Mouse (Mus musculus) forebrain, embryonic 15.5 days (tissue): ENCODE measurements at regions not wholly inside any gene's neighbourhood (a gene's known extent, or its start where the extent isn't known, plus 50 kb on each side); places are given as distances from the start of the nearest gene placed in this dataset.

Source experiments
- ATAC-seq: fragments of 200-750 bp; cut with Nextera tagmentation; replicated peaks from 2 replicates; pipeline ENCODE4 v1.8.0; 2017; ENCODE audit warnings: mild to moderate bottlenecking, moderate TSS enrichment, moderate library complexity
- H3K27ac ChIP-seq: fragments of 300-500 bp; sonication (generic); replicated peaks from 2 replicates; pipeline ENCODE4 v1.5.1; 2015; ENCODE audit warnings: mild to moderate bottlenecking, inconsistent platforms
- H3K27me3 ChIP-seq: fragments of 300-500 bp; sonication (generic); 2 replicates; pipeline ENCODE4 v1.6.1; 2015; ENCODE audit warnings: inconsistent platforms
- H3K36me3 ChIP-seq: fragments of 300-500 bp; sonication (generic); 2 replicates; pipeline ENCODE4 v1.6.1; 2015; ENCODE audit warnings: mild to moderate bottlenecking, inconsistent platforms
- H3K4me1 ChIP-seq: fragments of 300-500 bp; sonication (generic); 2 replicates; pipeline ENCODE4 v1.6.1; 2015; ENCODE audit warnings: inconsistent platforms
- H3K4me2 ChIP-seq: fragments of 300-500 bp; sonication (generic); replicated peaks from 2 replicates; pipeline ENCODE4 v1.6.1; 2015; ENCODE audit warnings: mild to moderate bottlenecking, inconsistent platforms
- H3K4me3 ChIP-seq: fragments of 300-500 bp; sonication (generic); 2 replicates; pipeline ENCODE4 v1.5.1; 2015; ENCODE audit warnings: mild to moderate bottlenecking, inconsistent platforms
- H3K9ac ChIP-seq: fragments of 300-500 bp; sonication (generic); replicated peaks from 2 replicates; pipeline ENCODE4 v1.6.1; 2015; ENCODE audit warnings: mild to moderate bottlenecking, inconsistent platforms
- H3K9me3 ChIP-seq: fragments of 300-500 bp; sonication (generic); 2 replicates; pipeline ENCODE4 v1.6.1; 2016; ENCODE audit warnings: inconsistent platforms
- WGBS: fragments of 180-500 bp; shearing (Covaris S2); methylation state at CpG from one replicate; pipeline ENCODE4 v1.1.7; 2015; ENCODE audit warnings: mixed read lengths; 5-methylcytosine and 5-hydroxymethylcytosine counted together

DNA sequence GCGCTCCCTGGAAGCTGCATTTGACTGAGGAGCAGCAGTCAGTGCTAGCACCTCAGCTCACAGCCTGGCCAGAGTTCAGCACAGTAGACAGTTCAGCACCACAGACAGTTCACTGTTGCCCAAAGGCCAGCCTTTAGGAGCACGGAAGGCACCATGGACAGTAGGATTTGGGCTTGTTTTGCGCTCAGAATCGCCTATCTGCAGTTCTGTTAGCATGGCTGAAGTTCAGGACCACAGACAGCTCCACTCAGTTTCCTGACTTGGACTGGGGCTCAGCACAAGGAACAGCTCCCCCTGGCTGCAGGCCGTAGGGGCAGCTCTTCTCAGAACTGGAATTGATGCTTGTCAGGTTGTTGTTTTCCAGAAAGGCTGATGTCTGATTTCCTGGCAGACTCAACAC is 313.6 kb downstream of the Tcerg1l start:
- Histone ChIP-seq H3K9me3 (no peaks in the 10 kb centered on the region), H3K27ac (no peak overlapping the region), H3K4me2 (no peak overlapping the region), H3K4me1 (no peaks in the 10 kb centered on the region), H3K4me3 (no peak overlapping the region), H3K27me3 (no peaks in the 10 kb centered on the region), H3K36me3 (no peaks in the 10 kb centered on the region), H3K9ac (no peak overlapping the region)
- WGBS, result 17% methylated on average over 5 of the region's 5 CpGs
- ATAC-seq, result no peak

DNA sequence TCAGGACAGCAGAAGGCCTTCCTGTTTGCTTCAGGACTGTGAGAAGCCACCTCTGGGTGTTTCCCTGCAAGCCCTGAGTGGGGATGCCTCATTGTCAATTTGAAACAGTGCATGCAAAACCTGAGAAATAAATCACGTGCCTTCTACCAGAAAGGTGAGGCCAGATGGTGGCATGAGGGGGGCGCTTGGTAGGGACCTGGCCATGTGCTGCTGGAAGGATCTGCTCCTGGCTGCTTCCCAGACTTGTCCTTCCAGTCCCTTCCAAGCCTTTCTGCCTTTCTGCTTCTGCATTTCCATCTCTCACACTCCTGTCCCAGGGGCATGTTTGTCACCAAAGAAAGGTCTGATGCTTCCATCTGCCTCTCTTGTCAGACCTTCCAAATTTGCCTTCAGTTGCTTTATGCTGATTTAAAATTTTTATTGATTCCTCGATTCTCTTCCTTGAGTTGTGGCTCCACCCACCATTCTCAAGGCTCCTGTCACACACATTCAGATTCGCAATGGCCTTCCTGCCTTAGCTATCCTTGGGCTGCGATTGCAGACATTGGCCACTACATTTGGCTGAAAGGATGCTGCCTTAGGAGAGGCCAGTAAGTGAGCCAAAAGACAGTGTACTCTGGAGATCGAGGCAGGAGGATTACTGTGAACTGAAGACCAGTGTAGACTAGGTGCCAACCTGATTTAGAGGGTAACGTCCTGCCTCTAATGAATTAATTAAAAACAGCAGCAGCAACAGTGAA is 289.9 kb downstream of the Tcerg1l start:
- 67% methylated on average over 7 of the region's 7 CpGs for WGBS
- Histone ChIP-seq H3K9me3 (no peaks in the 10 kb centered on the region), H3K4me1 (no peaks in the 10 kb centered on the region), H3K27ac (no peak overlapping the region), H3K36me3 (no peaks in the 10 kb centered on the region), H3K27me3 (no peaks in the 10 kb centered on the region), H3K4me3 (no peak overlapping the region), H3K9ac (no peak overlapping the region), H3K4me2 (no peak overlapping the region)
- ATAC-seq, result no peak

DNA sequence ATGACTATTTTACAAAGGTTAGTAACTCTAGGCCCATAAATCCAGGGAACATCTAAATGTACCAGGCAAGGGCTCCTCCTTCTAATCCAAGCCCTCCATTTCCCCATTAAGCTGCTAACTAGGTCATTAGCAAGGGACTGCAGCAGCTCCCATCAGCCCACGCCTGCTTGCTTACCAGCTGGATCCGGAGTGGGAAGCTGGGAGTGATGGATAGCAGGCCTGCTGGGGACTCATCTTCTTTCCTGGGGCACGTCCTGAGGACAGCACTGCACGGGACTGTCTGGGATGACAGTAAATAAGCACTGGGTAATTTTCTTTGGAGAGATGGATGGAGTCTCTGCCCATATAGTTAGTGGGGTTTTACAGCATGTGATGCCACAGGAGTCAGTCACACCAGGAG is 276.0 kb downstream of the Tcerg1l start:
- no peaks in the 10 kb centered on the region for H3K9me3 ChIP-seq
- no peak for ATAC-seq
- H3K27me3 ChIP-seq, result no peaks in the 10 kb centered on the region
- H3K27ac ChIP-seq, result no peak overlapping the region
- H3K36me3 ChIP-seq, result no peaks in the 10 kb centered on the region
- 0 out of 2 replicates have a peak, but pooled peaks cover 5% of the 10 kb centered on the region for H3K4me1 ChIP-seq
- 16% methylated on average over 4 of the region's 4 CpGs for WGBS
- no peak overlapping the region for H3K9ac ChIP-seq
- no peak overlapping the region for H3K4me3 ChIP-seq
- H3K4me2 ChIP-seq, result no peak overlapping the region

DNA sequence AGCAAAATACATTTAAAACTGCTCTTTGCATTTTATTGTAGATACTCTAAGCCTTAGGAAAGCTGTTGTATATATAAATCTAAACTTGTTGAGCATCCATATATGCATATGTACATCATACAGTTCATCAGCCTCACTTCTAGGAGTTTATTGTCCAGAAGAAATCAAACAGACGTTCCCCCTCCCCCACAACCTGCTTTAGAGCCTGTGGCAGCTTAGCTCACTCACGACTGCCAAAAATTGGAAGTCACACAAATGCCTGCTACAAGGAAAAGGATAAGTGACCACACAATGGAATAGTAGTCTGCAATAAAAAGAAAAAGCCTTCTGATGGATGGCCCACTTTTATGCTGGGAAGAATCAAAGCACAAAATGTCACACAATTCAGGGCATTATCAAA is 267.8 kb downstream of the Tcerg1l start:
- H3K4me3 ChIP-seq, result no peak overlapping the region
- 34% methylated on average over 2 of the region's 2 CpGs for WGBS

DNA sequence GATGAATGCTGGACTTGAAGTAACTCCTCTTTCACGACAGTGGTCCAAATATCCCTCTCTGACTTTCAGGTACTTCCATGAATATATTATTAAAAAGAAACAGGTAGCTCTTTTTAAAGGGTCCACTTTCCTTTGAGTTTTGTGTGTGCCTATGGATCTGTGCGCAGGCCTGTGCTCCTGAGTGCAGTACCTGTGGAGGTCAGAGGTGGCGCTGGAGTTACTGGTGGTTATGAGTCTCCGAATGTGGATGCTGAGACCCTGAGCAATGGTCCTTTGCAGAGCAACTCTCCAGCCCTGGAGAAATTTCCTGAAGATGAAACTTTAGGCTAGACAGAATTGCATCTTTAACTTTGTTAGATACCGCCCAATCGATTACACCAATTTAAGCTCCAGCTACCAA is 264.1 kb downstream of the Tcerg1l start:
- Histone ChIP-seq H3K4me2 (no peak overlapping the region), H3K27me3 (no peaks in the 10 kb centered on the region), H3K4me1 (no peaks in the 10 kb centered on the region), H3K27ac (no peak overlapping the region), H3K36me3 (no peaks in the 10 kb centered on the region), H3K9me3 (no peaks in the 10 kb centered on the region), H3K4me3 (no peak overlapping the region), H3K9ac (no peak overlapping the region)
- 94% methylated on average over 6 of the region's 6 CpGs for WGBS
- no peak for ATAC-seq

More for the DNA sequence above, 267.8 kb downstream of the Tcerg1l start:
- Histone ChIP-seq H3K9ac (no peak overlapping the region), H3K4me1 (no peaks in the 10 kb centered on the region), H3K27me3 (no peaks in the 10 kb centered on the region), H3K27ac (no peak overlapping the region), H3K36me3 (no peaks in the 10 kb centered on the region), H3K4me2 (no peak overlapping the region), H3K9me3 (no peaks in the 10 kb centered on the region)
- ATAC-seq, result no peak

DNA sequence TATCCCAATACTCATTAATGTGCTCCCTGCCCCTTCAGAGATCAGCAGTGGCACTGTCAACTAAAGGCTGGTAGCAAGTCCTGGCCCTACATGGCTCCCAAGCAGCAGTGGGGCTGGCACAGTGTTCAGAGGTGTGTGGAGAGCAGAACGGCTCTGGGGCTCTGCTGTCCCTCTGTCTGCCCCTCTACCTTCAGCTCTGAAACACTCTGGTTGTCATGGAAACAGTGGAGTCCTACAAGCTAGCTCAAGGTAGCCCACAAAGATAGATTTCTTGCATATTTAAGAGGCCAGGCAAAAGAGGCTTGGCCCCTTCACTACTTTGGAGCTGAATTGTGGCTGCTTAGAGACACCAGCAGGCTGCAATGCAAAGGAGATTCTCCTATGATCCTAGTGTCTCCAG is 259.6 kb downstream of the Tcerg1l start:
- WGBS, result 54% methylated on average over 1 of the region's 1 CpGs
- no peak overlapping the region for H3K27ac ChIP-seq

DNA sequence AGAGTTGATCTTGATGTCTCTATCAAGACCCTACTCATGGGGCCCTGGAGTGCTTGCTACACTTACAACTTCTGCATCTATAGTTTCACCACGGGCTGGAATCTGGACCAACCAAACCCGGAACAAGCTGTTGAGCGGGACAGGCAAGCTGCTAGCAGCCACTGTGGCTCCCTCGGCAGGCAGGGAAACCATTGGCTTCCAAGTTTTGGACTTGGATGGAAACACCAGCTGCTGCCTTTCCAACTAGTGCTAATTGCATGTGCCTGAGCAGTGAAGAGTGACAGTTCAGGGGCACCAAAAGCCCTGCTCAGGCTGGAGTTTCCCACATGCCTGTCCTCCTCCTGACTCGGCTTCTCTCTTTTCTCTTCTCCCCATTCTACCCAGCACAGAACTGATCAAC is 257.8 kb downstream of the Tcerg1l start:
- 69% methylated on average over 5 of the region's 5 CpGs for WGBS

More for the DNA sequence above, 259.6 kb downstream of the Tcerg1l start:
- Histone ChIP-seq H3K9me3 (no peaks in the 10 kb centered on the region), H3K27me3 (no peaks in the 10 kb centered on the region), H3K9ac (no peak overlapping the region), H3K4me3 (no peak overlapping the region), H3K36me3 (no peaks in the 10 kb centered on the region), H3K4me2 (no peak overlapping the region), H3K4me1 (no peaks in the 10 kb centered on the region)
- ATAC-seq, result no peak

DNA sequence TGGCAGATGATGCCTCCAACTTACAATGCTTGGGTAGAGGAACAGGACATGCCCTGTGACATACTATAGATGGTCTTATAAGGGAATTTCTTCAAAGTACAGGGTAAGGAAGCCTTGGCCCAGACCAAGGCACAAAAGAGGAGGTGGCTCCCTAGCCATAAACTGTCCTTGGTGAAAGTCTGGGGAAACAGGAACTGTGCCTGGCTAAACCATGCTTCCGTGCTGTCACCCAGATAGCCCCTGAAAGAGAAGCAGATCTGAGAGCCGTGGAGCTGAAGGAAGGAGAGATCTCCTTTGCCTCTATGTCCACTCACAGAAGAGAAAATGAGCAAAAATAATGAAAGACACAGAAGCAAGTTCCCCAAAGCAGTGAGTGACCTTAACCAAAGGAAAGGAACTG is 248.0 kb downstream of the Tcerg1l start:
- no peak overlapping the region for H3K27ac ChIP-seq
- no peak for ATAC-seq
- no peak overlapping the region for H3K4me2 ChIP-seq
- H3K9me3 ChIP-seq, result no peaks in the 10 kb centered on the region
- H3K27me3 ChIP-seq, result no peaks in the 10 kb centered on the region
- no peak overlapping the region for H3K4me3 ChIP-seq
- H3K36me3 ChIP-seq, result no peaks in the 10 kb centered on the region
- no peak overlapping the region for H3K9ac ChIP-seq
- no peaks in the 10 kb centered on the region for H3K4me1 ChIP-seq
- WGBS, result 93% methylated on average over 2 of the region's 2 CpGs

More for the DNA sequence above, 257.8 kb downstream of the Tcerg1l start:
- no peak overlapping the region for H3K4me3 ChIP-seq
- ATAC-seq, result no peak
- no peaks in the 10 kb centered on the region for H3K9me3 ChIP-seq
- no peaks in the 10 kb centered on the region for H3K36me3 ChIP-seq
- H3K9ac ChIP-seq, result no peak overlapping the region
- no peak overlapping the region for H3K27ac ChIP-seq
- H3K4me2 ChIP-seq, result no peak overlapping the region
- no peaks in the 10 kb centered on the region for H3K4me1 ChIP-seq
- H3K27me3 ChIP-seq, result no peaks in the 10 kb centered on the region

DNA sequence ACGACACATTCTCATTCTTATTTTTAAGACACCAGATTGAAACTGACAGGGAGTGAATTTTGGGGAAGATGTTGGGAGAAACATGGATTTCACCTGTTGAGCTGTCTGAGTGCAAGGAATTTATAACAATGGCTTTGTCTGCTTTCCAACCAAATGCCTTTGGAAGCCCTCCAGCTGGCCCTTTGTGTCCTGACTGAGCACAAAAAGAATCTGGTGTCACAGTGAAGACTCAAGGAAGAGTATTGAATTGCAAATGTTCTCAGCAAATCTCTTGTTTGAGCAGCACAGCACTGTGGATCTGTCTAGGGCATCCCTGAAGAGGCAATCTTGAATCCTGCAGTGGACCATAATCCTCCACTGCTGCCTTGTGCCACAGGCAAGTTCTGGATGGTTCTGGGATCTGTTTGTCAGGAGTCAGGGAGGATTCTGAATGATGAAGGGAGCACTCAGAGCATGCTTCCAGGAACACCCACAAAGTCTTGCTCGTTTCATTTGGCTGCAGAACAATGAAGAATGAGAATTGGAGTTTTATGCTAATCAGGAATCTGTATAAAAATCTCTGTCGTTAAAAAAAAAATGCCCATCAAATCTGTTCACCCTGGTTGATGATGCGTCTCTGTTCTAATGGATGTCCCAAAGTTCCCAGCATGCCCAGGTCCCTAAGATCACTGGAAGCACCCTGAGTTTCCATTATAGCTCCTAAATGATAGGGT is 243.9 kb downstream of the Tcerg1l start:
- no peaks in the 10 kb centered on the region for H3K36me3 ChIP-seq
- no peak overlapping the region for H3K4me2 ChIP-seq
- no peaks in the 10 kb centered on the region for H3K9me3 ChIP-seq
- H3K27me3 ChIP-seq, result no peaks in the 10 kb centered on the region
- H3K9ac ChIP-seq, result no peak overlapping the region
- 35% methylated on average over 4 of the region's 4 CpGs for WGBS
- no peak for ATAC-seq
- no peak overlapping the region for H3K27ac ChIP-seq
- H3K4me3 ChIP-seq, result no peak overlapping the region
- H3K4me1 ChIP-seq, result no peaks in the 10 kb centered on the region
